Mouse (Mus musculus): Measurements from ENCODE around the gene Galnt7.
"Not testable (repeated sequence)": the region's sequence is repeated elsewhere in the genome, so short reads cannot be mapped to it uniquely, and the experiment has no call there.

GRCm38 (mm10) chr8:57513178-57513661 lies 139.6 kb downstream of the Galnt7 start:
- not testable (repeated sequence) for TF ChIP-seq CTCF (IDR thresholded peaks at IDR 0.05; ENCODE audit: control insufficient read depth, insufficient read depth, low read length); POLR2A (IDR thresholded peaks at IDR 0.05; ENCODE audit: borderline replicate concordance, control insufficient read depth, low read depth, low read length)
